Mouse (Mus musculus): ENCODE measurements at regions not wholly inside any gene's neighbourhood (a gene's known extent, or its start where the extent isn't known, plus 50 kb on each side); places are given as distances from the start of the nearest gene placed in this dataset.

DNA sequence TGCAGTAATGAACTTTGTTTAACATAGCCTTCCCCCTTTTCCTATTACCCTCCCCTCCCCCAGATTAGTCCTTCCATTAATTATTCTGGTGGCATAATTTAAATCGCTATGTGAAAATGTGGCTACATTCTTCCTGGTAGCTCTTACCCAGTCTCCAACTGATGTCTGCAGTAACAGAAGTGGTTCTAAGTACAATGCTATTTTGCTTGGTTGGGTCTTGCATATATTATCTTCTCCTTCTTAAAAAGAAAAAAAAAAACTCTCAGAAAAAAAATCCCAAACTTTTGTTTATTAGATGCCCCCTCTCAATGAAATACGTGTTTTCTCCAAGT, 223.7 kb downstream of the Usp25 start:
- DNase-seq (ENCODE audit: low spot score) = no peak

DNA sequence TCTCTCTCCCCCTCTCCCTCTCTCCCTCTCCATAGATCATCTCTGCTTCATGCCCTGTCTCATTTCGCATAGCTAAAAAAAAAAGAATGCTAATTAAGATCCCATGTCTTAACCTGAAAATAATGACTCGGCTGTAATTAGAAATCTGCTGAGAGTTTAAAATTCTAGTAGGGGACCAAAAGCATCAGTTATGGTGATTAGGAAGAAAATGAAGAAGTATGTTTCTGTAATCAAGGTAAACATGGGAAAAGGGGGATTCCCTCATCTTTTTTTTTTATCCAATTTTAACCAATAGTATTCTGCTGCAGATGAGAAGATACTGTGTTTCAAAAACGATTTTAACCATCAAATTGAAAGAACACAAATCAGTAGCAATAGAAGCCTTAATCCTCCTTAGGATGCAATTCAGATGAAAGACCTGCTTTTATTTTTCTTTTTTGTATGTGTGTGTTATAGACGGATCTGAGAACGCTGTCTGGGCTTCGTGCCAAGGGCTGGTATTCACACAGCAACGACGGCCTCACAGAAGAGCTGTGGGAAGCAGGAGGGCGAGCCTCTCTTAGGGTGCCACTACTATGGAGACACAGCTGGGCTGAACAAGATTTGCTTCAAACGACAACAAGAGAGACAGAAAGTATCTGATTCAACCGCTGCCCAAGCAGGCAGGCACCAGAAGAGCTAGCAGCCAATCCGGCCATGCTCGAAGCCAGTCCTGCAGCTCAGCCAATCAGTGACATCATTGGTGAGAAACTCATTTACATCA, 223.2 kb downstream of the Usp25 start:
- no peak for DNase-seq (ENCODE audit: low spot score)

DNA sequence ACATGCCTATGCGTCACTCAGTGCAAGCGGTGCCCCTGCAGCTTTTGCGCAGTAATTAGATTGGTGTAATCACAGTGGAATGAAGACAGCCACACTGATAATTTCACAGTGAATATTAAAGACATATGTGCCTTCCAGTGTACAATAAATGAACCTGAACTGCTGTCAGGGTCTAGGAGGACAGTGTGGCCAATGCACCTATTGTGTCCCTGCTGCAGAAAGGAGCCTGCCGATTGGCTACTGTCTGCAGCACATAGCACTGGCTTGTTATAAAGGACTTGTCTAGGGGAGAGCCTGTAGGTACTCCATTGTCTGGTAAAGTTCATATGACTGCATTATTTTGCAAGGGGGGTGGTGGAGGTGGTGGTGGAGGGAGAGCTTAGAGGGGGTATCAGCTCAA, 222.5 kb downstream of the Usp25 start:
- DNase-seq (ENCODE audit: low spot score) = no peak

DNA sequence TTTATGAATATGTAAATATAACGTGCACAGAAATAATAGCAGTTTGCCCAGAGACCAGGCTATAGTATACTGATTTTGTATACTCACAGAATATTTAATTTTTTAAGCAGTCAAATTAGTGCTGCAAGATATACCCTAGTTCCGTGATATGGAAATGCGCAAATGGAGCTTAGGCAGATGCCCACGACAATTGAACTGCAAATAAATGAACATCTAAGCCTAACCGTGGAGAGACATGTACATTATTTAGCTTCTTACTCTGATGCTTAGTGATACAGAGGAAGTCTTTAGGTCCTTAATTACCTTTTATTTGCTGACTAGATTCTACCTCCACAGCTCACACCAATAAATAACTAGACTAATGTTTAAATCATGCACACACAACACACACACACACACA, 221.9 kb downstream of the Usp25 start:
- DNase-seq (ENCODE audit: low spot score) = no peak

Data from adipocyte (in vitro differentiated cells).